Mouse (Mus musculus): ENCODE data around the gene Zfr2.
A peak's percentile ranks its signal among the peaks of the same experiment; 100 is the strongest.

Zfr2 gene

DNA sequence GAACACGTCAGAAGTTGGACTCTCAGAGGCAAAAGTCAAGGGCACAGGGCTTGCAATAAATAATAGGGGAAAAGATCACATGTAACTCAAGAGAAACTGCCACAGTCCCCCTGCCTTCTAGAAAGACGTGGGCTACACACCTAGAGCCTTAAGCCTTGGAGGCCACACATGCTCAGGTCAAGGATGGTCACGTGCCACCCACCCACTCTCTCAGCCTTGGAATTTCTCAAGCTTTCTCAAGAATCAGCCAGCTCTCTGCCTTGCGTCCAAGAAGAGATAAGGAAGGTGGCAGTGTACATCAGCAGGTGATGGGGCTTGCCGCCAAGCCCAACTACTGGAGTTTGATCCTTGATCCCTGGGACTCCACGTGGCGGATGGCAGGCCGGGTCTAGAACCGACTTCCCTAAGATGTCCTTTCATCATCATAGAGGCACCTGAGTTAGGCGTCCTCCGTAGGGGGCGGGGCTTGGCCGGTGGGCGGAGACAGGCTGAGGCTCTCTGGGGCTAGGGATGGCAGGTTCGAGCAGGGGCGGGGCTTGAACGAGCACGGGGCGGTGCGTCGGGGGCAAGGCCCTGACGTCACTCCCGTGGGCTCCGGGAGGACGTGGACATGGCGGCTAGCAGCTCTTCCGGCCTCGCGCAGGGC, at the start of gene Zfr2:
Zfr2 (plus strand) TSS at position 576 of the 646 bp plus-strand sequence.
- DNase-seq = peak; percentile 98

DNA sequence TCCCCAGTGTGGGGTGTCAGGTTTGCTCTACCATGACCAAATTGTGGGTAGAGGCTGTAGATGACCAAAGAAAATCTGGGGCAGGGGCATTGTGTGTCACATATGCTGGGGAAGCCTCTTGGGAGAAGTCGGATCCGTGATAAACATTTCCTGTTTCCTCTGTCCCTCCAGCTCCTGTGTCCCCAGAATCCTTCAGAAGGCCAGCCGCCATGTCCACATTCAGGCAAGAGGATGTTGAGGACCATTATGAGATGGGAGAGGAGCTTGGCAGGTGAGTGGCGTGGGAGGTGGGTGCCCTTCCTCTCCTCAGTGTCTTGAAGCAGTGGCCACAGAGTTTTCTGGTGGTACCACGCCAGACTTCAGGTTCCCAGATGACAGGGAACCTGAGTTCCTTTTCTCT, 49.1 kb upstream of the Zfr2 start, which contains the start of gene 4930442H23Rik:
4930442H23Rik (minus strand) TSS at position 45 of the 400 bp plus-strand sequence.
- DNase-seq = no peak

DNA sequence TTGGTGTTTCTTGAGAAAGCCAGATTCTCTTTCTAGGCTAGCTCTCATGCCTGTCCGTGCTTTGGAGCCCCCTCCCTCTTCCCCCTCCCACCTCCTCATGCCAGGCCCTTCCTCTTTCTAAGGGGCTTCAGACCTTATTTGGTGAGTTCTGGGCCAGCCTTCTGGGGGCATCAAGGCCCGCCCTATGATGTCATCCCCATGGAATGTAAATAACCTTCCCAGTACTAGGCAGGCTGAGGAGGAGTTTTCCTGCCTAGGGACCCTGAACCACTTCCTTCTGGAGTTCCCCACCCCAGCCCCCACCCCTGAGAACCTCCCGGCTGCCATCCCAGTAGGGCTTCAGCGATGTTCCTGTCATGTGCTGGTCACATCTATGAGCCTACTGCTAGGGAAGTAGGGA, 48.2 kb upstream of the Zfr2 start:
- no peak for DNase-seq

DNA sequence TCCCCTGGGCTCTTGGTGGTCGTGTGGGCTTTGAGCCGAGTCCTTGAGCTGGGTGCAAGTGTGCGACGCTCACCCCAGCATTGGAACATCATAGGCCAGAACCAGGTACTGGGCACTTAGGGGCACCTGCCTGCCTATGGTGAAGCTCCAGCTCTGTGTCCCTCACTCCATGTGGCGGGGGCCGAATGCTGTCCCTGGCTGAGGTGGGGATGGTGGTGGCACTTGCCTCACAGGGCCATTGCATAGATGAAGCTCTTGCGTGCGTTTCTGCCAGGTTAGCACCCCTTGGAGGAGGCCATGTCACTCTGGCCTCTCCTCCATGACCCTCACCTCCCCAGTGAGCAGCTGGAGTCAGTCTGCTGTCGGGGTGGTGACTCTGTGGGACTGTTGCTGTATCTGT, 45.8 kb upstream of the Zfr2 start:
- DNase-seq = no peak

DNA sequence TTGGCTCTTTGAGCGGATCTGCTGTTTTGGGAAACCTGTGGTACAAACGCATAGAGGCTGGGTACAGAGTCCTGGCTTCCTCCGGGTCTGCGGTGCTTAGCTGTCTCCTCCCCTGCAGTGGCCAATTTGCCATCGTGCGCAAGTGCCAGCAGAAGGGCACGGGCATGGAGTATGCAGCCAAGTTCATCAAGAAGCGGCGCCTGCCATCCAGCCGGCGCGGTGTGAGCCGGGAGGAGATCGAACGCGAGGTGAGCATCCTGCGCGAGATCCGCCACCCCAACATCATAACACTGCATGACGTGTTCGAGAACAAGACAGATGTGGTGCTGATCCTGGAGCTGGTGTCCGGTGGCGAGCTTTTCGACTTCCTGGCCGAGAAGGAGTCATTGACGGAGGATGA, 43.1 kb upstream of the Zfr2 start:
- DNase-seq = no peak

DNA sequence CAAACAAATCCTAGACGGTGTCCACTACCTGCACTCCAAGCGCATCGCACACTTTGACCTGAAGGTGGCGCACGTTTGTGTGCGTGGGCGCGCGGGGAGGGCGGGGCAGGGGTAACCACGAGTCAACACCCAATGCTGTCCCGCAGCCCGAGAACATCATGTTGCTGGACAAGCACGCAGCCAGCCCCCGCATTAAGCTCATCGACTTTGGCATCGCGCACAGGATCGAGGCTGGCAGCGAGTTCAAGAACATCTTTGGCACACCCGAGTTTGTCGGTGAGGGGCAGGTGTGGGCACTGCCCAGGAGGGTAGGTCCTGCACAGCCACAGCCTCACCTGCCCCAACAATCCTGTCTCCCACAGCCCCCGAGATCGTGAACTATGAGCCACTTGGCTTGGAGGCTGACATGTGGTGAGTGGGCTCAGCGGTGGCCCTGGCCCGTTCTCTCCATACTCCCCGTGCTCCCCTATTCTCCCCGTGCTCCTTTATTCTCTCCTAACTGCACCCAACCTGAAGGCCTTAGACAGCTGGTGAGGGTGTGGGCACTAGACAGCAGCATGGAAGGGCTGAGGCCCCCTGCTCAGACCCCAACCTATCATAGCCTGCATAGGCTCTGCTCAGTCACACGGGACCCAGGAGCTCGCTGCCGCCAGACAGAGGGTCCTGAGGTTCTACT, 42.6 kb upstream of the Zfr2 start:
- DNase-seq = peak; percentile 63

DNA sequence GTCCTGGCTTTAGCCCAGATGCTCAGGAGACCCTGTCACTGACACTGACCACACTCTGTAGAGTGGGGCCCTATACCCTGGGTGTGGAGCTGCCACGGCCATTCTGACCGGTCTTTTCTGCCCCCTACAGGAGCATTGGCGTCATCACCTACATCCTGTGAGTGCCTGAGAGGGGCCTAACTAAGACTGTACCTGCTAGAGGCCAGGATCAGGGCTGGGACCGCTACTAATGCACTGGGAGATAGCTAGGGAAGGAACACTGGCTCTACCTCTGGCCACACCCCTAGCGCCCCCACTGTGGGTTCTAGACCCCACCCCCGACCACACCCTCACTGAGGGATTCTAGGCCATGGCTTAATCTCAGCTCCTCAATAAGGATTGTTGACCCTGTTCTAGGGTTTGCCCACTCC, 42.0 kb upstream of the Zfr2 start:
- DNase-seq = peak; percentile 27

DNA sequence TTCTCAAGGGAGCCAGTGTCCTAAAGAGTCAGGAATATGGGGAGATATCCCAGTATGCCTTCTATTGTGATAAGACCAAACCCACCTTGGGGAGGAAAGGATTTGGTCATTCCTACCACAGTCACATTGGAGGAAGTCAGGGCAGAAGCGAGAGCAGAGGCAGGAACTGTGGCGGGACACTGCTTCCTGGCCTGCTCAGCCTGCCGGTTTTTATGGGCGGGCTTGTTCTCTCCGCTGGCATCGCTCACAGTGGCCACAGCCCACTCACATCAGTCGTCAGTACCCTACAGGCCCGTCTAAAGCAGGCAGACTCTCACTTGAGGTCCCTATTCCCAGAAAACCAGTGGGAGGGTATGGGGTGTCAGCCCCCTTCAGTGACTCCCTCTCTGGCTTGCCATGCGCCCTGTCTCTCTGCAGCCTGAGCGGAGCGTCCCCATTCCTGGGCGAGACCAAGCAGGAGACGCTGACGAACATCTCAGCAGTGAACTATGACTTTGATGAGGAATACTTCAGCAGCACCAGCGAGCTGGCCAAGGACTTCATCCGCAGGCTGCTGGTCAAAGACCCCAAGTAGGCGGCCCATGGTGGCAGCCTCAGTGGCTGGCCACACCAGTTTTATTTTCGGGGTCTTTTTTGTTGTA, 41.5 kb upstream of the Zfr2 start:
- peak; percentile 31 for DNase-seq

DNA sequence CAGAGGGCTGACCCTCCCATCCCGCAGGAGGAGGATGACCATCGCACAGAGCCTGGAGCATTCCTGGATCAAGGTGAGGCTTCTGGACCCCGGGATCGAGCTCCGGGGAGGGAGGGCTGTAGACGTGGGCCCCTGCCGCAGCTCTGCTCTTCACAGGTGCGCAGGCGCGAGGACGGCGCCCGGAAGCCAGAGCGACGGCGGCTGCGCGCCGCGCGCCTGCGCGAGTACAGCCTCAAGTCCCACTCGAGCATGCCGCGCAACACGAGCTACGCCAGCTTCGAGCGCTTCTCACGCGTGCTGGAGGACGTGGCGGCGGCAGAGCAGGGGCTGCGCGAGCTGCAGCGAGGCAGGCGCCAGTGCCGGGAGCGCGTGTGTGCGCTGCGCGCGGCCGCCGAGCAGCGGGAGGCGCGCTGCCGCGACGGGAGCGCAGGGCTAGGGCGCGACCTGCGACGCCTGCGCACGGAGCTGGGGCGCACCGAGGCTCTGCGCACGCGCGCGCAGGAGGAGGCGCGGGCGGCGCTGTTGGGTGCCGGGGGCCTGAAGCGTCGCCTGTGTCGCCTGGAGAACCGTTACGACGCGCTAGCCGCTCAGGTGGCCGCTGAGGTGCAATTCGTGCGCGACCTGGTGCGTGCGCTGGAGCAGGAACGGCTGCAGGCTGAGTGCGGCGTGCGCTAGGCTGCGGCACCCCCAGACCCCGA, 40.5 kb upstream of the Zfr2 start:
- DNase-seq = peak; percentile 91

DNA sequence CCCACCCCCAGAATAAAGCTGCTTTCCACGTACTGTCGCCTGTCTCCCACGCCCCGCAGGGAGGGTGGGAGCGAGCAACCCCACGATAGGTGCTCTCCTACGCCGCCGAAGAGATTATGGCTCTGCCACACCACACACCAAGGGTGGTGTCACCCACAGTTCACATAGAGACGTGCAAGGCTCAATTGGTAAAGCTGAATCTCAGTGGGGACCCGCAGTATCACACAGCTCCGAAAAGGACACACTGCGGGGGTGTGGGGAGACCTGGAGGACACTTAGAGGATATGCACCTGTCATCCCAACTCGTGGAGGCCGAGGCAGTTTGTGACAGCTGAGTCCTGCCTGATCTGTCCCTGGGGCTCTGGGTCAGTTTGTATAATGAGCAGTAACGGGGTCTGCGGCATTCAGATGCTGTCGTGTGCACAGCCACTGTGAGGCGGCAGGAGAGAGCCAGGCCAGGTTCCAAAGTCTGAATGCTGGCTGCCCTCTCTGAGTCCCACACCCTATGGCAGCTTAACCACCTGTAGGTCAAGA, 39.9 kb upstream of the Zfr2 start:
- no peak for DNase-seq

DNA sequence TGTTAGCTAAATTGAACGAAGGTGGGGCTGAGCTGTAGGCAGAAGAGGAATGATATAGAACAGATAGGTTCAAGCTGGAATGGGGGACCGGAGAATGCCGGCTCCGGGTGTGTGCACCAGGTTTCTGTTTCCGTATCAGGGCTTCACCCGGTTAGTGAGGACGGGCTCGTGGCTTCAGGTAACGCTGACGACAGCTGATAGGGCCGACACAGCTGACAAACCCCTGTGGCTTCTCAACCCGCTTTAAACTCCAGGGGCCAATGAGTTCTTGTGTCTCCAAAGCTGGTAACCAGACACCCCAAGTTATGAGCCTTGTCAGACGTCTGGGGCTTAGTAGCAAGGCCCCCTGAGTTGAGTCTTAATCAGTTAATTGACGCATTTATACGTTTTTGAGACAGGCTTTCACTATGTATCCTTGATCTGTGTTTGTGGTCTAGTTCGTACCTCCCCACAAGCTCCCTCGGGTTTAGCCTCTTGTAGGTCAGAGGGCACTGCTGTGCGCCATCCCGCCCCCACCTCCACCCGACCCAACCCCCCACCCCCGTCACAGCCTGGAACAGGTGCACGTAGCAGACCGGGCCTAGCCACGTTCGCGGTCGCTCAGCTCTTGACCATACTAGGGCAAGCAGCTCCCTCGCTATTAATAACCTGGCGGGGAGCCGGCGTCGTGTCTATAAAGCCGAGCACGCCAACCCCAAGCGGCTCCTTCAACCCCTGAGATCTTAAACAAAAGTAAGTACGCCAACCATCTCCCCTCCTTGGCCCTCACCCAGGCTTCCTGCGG, 38.8 kb upstream of the Zfr2 start:
- DNase-seq = peak; percentile 56

DNA sequence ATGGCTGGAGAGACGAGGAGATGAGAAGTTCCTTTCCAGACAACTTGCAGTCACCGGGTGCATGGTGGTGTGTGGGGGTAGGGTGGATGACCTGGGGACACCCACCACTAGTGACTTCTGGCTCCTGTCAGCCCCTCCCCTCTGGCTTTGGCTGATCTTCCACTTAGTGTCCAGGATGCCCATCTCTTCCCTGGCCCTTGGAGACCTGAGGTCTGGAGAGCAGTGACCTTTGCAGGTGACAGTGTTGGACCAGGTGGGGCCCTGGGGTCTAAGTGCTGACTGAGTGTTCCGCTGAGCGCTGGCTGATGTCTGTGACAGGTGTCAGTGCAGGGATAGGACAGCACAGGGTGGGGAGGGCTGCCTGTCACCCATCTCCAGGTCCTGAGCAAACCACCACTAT, 37.7 kb upstream of the Zfr2 start:
- no peak for DNase-seq

DNA sequence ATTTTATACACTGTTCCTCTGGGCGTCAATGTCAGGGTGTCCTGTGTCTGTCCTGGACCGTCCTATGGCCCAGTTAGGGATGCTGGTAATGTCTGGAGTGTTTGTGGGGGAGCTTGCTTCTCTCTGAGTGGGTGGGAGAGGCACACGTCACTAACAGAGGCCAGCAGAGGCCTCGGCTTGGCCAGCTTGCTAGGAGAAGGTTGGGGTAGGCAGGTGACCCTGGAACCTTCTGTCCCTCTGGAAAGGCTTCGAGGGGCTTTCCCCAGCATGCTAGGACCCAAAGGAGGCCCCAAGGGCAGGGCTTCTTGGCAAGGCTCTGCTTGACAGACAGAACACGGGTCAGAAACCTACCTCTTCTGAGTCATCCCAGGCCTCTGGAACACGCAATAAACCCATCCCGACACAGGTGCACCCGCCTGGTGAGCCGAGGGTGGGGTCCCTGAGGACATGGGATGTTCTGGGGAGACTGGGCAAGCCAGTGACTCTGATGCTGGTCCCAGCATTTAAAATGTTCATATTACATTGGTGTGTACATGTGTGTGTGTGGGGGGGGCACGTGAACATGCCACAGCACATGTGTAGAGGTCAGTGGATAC, 36.4 kb upstream of the Zfr2 start:
- no peak for DNase-seq

DNA sequence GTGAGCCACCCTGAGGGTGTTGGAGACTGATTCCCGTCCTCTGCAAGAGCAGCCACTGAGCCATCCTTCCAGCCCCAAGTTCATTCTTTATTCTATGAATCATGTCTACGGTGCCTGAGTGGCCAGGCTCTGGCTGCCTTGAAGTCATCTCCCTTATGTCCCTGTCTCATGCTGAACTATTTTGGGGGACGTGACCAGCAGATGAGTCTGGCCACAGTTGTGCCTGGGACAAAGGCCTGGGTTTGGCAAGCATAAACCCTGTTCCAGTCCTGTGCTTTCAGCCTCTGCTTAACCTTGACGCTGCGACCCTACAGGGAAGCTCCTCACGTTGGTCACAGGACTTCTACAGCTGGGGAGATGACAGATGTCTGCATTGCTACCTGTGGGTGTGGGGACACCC, 35.6 kb upstream of the Zfr2 start:
- no peak for DNase-seq

DNA sequence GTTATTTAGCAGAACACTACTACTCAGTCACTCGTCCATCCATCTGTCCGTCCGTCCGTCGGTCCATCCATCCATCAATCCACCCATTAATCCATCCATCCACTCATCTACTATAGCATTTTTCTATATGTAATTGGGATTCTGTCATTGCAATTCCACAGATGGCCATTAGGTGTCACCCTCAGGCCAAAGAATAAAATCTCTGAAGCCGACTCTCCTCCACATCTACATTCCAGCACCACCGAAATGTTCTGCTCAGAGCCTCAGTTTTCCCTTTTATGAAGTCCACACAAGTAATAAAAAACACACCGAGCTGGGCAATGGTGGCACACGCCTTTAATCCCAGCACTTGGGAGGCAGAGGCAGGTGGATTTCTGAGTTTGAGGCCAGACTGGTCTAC, 34.7 kb upstream of the Zfr2 start:
- DNase-seq = peak; percentile 76

DNA sequence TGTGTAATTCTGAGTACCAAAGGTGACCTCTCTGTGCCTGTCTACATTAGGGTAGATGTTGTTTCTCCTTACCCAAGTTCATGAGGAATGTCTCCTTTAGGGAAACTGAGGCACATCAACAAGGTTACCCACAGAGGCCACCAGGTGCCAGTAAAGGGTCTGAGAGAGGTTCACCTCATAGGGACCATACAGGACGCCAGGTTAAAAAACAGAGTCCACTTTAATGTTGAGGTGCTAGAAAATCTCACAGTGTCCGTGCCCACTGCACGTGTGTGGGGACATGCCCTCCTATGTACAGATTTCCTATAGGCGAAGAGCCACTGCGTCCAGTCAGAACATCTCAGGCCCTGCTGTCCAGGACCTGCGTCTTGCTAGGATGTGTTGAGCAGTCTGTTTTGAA, 34.0 kb upstream of the Zfr2 start:
- DNase-seq = no peak

DNA sequence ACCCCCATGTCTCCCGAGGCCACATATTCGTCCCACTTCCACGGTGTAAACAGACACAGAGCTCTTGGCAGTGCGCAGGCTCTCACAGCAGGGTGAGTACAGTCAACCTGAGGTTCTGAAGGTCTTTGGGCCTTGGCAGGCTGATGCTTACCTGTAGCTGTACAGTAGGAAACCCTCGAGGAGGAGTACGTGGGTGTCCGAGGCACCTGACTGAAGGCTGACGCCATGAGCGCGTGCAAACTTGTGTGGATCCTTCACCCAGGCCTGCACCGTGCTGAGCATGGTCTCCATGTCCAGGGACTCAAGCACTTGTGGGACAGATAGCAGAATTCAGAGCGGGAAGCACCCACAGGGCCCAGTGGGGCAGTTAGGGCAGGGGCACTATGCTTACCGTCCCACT, 32.8 kb upstream of the Zfr2 start:
- no peak for DNase-seq

DNA sequence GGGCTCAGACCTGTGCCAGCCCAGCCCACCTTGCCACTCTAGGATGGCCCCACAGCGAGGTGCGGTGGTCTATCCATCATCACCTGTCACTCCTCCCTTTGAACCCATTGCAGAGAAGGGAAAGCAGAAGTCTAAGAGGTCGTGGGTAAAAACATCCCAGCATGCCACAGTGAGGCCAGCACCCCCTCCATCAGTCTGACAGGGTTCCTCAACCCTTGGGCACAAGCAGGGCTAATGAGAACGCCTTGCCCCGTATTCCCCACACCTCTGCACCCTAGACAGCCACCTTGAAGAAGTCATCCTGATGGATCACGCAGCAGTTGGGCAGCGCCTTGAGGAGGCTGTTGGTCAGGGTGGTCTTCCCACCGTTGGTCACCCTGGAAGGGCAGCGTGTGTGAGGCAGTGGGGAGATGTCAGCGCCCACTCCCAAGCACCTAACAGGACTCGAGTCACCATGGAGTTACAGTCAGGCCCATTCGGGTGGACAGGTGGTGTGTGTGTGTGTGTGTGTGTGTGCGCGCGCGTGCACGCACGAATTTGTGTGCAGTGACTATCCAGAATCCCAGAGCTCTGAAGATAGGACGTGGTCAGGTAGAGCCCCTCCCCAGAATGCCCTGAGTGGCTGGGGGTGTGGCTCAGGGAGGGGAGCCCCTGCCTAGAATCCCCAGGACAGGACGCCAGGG, 32.2 kb upstream of the Zfr2 start:
- no peak for DNase-seq

DNA sequence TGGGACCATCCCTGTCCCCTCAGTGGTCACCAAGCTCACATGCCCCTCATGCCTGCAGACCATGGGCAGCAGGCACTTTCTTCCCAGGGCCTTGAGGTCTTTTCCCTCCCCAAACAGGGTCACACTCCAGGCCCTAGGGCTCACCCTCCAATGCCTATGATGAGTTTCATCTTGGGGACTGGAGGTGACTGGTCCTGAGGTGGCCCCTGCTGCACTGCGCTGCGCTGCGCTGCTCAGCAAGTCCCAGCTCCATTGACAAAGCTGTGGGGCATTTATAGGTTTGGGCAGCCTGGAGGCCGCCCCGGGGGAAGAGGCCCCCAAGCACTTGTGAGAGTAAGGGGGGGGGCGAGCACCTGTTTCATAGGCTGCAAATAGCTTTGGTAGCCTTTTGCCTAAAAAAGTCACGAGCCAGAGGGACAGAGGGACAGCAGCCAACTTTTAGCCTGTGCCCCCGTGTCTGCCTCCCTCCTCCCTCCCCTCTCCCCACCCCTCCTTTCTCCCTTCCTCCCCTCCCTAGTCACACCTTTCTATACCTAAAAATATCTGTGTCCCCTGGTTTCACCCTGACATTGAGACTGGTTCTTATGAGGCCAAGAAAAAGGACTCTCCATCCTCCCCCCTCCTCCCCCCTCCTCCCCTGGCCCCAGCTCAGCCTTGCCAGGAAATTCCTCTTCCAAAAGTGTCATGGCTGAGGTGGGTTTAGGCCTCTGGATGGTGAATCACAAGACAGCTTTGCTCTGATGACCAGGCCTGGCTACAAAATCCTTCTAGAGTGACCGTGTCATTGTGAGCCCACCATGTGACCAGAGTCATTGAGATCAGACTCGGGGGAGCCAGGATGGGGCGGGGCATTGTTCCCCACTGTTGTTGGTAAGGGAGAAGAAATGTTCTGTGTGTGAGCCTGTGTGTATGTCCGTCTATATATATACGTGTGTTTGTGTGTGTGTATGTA, 30.9 kb upstream of the Zfr2 start, which contains the start of gene Nmrk2:
Nmrk2 (minus strand) TSS at position 245 of the 952 bp plus-strand sequence.
- no peak for DNase-seq

Data from thymus, postnatal 4 days (tissue).